Mouse (Mus musculus) forebrain, embryonic 16.5 days (tissue): Measurements from ENCODE around the gene Pdia4. TPM values are rescaled to one million over a fixed set of nuclear protein-coding genes. Genes with fewer than 3 reads are reported as not detected.
"Not testable (repeated sequence)": the region's sequence is repeated elsewhere in the genome, so short reads cannot be mapped to it uniquely, and the experiment has no call there.

Experiments used
- ATAC-seq: fragments of 200-750 bp; cut with Nextera tagmentation; 2 replicates; pipeline ENCODE4 v1.8.0; 2017; ENCODE audit warnings: mild to moderate bottlenecking, moderate library complexity
- H3K27ac ChIP-seq: fragments of 300-500 bp; sonication (generic); 2 replicates; pipeline ENCODE4 v1.5.1; 2014; ENCODE audit warnings: low read length, control low read depth
- H3K27me3 ChIP-seq: fragments of 300-500 bp; sonication (generic); replicated peaks from 2 replicates; pipeline ENCODE4 v1.6.1; 2014; ENCODE audit warnings: low read length; ENCODE audit not compliant: control insufficient read depth, insufficient read depth
- H3K36me3 ChIP-seq: fragments of 300-500 bp; sonication (generic); 2 replicates; pipeline ENCODE4 v1.6.1; 2014; ENCODE audit not compliant: control insufficient read depth, insufficient read depth
- H3K4me1 ChIP-seq: fragments of 300-500 bp; sonication (generic); replicated peaks from 2 replicates; pipeline ENCODE4 v1.6.1; 2014; ENCODE audit warnings: low read length; ENCODE audit not compliant: control insufficient read depth, insufficient read depth
- H3K4me2 ChIP-seq: fragments of 300-500 bp; sonication (generic); 2 replicates; pipeline ENCODE4 v1.6.1; 2014; ENCODE audit warnings: mild to moderate bottlenecking, low read length, control low read depth
- H3K4me3 ChIP-seq: fragments of 300-500 bp; sonication (generic); replicated peaks from 2 replicates; pipeline ENCODE4 v1.5.1; 2014; ENCODE audit warnings: mild to moderate bottlenecking, low read length, control low read depth
- H3K9ac ChIP-seq: fragments of 300-500 bp; sonication (generic); replicated peaks from 2 replicates; pipeline ENCODE4 v1.6.1; 2014; ENCODE audit warnings: low read depth, low read length, control low read depth
- H3K9me3 ChIP-seq: fragments of 300-500 bp; sonication (generic); 2 replicates; pipeline ENCODE4 v1.6.1; 2016; ENCODE audit warnings: low read length; ENCODE audit not compliant: control insufficient read depth
- WGBS: fragments of 180-500 bp; shearing (Covaris S2); extraction: QIAGEN DNeasy Blood & Tissue Kit; methylation state at CpG from one replicate; pipeline ENCODE4 v1.1.7; 2014; 5-methylcytosine and 5-hydroxymethylcytosine counted together
- microRNA counts: library from miRNA; unstranded; fragments of <30 nt; microRNA quantifications from one replicate; lab custom pipeline; 2016
- microRNA-seq: library from miRNA; unstranded; fragments of <30 nt; microRNA quantifications from one replicate; pipeline ENCODE4, GENCODE M21; 2017
- polyA plus RNA-seq: library from polyadenylated mRNA; unstranded; fragments of >200 nt; fragmentation: Nextera tagmentation; extraction: Ambion mirVana; gene quantifications from 2 replicates; pipeline ENCODE4 v1.2.1, GENCODE M21; 2015

Gene Pdia4
- polyA plus RNA-seq, 1 experiment from 2014 or later, result 150 TPM

DNA sequence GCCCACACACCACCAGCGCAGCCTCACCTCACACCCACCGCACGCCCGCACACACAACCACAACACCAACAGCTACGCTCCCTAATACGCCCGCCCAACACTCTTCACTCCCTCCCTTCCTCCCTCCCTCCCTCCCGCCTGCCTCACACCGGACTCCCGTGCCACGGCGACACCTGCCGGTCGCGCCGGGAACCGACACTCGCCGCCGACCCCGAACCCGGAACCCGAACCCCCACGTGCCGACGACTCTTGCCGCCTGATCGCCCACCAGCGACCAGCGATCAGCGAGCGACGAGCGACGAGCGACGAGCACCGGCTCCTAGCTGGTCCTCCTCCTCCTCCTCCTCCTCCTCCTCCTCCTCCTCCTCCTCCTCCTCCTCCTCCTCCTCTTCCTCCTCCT is 55.4 kb downstream of the Pdia4 start:
- H3K9ac ChIP-seq, H3K4me1 ChIP-seq, H3K4me2 ChIP-seq, H3K36me3 ChIP-seq, ATAC-seq, H3K27ac ChIP-seq, H3K9me3 ChIP-seq, H3K27me3 ChIP-seq: not testable (repeated sequence)
- H3K4me3 ChIP-seq, result peak overlapping the region; percentile 25; the same call in 1 of the 2 replicates
- 4% methylated on average over 16 of the region's 38 CpGs for WGBS

DNA sequence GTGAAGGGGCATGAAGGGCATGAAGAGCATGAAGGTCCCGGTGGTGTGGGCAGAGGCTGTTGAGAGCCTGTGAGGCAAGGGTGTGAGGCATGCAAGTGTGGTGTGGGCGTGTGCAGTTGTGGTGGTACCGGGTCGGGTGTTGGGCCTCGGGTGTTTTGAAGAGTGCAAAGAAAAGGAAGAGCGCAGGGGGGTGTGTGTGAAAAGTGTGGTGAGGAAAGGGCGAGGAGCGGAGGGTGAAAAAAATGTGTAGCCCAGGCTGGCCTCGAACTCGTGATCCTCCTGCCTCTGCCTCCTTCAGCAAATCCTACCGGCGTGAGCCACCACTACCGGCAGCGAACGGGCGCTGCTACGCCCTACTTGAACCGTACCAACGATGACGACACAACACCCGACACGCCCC is 55.8 kb downstream of the Pdia4 start:
- H3K36me3 ChIP-seq, H3K27me3 ChIP-seq, H3K4me1 ChIP-seq, H3K9me3 ChIP-seq, H3K27ac ChIP-seq, H3K4me2 ChIP-seq, H3K9ac ChIP-seq, H3K4me3 ChIP-seq: not testable (repeated sequence)
- WGBS, result 13% methylated on average over 8 of the region's 22 CpGs
- peak; percentile 47; the same call in 1 of the 2 replicates for ATAC-seq

DNA sequence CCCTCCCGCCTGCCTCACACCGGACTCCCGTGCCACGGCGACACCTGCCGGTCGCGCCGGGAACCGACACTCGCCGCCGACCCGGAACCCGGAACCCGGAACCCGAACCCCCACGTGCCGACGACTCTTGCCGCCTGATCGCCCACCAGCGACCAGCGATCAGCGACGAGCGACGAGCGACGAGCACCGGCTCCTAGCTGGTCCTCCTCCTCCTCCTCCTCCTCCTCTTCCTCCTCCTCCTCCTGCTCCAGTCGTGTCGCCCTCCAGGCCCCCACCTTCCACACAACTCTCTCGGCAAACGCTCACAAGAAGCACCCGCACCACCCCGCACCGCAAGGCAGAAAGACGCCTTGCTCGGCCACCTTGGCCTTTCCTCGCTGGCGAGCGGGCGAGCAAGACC is 60.1 kb downstream of the Pdia4 start:
- ATAC-seq, H3K9ac ChIP-seq, H3K4me3 ChIP-seq, H3K27me3 ChIP-seq, H3K9me3 ChIP-seq, H3K4me1 ChIP-seq, H3K4me2 ChIP-seq, H3K36me3 ChIP-seq, H3K27ac ChIP-seq: not testable (repeated sequence)
- WGBS, result under 1% methylated on average over 9 of the region's 44 CpGs

DNA sequence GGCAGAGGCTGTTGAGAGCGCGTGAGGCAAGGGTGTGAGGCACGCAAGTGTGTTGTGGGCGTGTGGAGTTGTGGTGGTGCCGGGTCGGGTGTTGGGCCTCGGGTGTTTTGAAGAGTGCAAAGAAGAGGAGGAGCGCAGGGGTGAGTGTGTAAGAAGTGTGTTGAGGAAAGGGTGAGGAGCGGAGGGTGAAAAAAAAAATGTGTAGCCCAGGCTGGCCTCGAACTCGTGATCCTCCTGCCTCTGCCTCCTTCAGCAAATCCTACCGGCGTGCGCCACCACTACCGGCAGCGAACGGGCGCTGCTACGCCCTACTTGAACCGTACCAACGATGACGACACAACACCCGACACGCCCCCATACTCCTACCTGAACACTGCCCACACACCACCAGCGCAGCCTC is 64.9 kb downstream of the Pdia4 start:
- not testable (repeated sequence) for ATAC-seq

DNA sequence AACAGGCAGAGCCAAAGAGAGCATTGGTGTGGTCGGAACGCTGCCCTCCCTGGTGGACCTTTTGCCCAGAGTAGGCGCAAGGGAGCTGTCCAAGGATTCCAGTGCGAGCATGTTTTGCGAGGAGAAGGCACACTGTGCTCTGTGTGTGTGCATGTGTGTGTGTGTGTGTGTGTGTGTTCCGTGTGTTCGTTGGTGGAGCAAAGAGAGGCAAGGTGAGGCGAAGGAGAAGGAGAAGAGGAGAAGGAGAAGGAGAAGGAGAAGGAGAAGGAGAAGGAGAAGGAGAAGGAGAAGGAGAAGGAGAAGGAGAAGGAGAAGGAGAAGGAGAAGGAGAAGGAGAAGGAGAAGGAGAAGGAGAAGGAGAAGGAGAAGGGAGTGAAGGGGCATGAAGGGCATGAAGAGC is 65.3 kb downstream of the Pdia4 start:
- not testable (repeated sequence) for H3K27ac ChIP-seq, H3K4me2 ChIP-seq, H3K4me1 ChIP-seq, H3K9ac ChIP-seq, H3K4me3 ChIP-seq, H3K9me3 ChIP-seq, H3K27me3 ChIP-seq, ATAC-seq, H3K36me3 ChIP-seq
- 91% methylated on average over 3 of the region's 8 CpGs for WGBS

More for the DNA sequence above, 64.9 kb downstream of the Pdia4 start:
- not testable (repeated sequence) for H3K9ac ChIP-seq, H3K27ac ChIP-seq, H3K36me3 ChIP-seq, H3K4me1 ChIP-seq, H3K27me3 ChIP-seq, H3K9me3 ChIP-seq
- 10% methylated on average over 8 of the region's 25 CpGs for WGBS
- Histone ChIP-seq H3K4me3 (peak overlapping the region; percentile 24; the same call in 1 of the 2 replicates), H3K4me2 (peak overlapping the region; percentile 40)

MicroRNA genes within 50 kb of the gene (microRNA counts, 519-probe panel; counts per million panel counts)
- not detected for microRNA mmu-miR-704 (lab: Ali Mortazavi, UCI)

Small RNAs within 50 kb of the gene (microRNA-seq; reads per million reads assigned to microRNA genes)
- not detected for gene Mir704

Other genes starting within 250 kb of the Pdia4 start
- 144 and 150 TPM in 2 replicates for gene Ezh2, start 218.1 kb downstream of the Pdia4 start, polyA plus RNA-seq
- gene Zfp786, start 17.4 kb upstream of the Pdia4 start, polyA plus RNA-seq, result 17.0 and 21.9 TPM in 2 replicates
- gene Zfp398, start 22.2 kb upstream of the Pdia4 start, polyA plus RNA-seq, result 17.5 and 18.7 TPM in 2 replicates
- 25.6 and 26.3 TPM in 2 replicates for gene Zfp282, start 63.8 kb upstream of the Pdia4 start, polyA plus RNA-seq
- gene Zfp212, start 107.0 kb upstream of the Pdia4 start, polyA plus RNA-seq, result 21.0 and 22.1 TPM in 2 replicates
- 23.2 and 24.6 TPM in 2 replicates for gene Zfp956, start 140.0 kb upstream of the Pdia4 start, polyA plus RNA-seq
- gene Zfp777, start 235.5 kb upstream of the Pdia4 start, polyA plus RNA-seq, result 10.1 and 10.3 TPM in 2 replicates